ENCODE assay signal across 9 mouse cellular contexts in the genomic region with DNA sequence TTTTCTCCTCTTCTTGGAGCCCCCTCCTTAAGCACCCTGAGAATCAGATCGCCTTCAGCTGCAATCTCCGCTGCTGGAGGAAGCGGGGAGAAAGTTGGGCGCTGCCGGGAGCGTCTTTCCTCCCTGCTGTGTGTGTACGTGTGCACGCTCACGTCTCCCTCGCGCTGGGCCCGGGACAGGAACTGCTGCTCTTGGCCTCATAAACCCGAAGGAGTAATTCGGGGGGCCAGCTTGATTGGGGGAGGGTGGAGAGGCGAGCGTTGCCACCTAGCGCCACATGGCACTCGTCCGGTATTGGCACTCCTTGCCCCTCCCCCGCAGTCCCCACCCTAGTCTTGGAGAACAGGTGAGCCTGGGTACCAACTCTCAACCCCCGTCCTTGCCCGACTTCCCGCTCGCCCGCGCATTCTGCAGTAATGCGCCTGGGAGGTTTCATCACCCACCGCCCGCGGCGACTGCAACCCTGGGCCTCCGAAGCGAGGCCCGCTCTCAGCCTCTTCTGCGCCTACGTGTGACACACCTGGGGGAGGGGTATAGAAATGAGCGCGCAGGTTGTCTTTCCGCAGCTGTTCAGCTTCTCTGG. TPM values are rescaled to one million over a fixed set of nuclear protein-coding genes. Genes with fewer than 3 reads are reported as not detected.
DNase-seq lines count a peak whose midpoint lies in the region; ATAC-seq and TF ChIP-seq lines count a peak whose summit lies in the region.
"Had no signal": no experiment of that assay in that cellular context is flagged by ENCODE, and none has a peak within 500 bp of the region (broad histone marks: within the 10 kb centered on the region; RNA-seq: fewer than 3 reads in every experiment).

No protein-coding gene starts in this region.

- no peak for TF ChIP-seq CTCF in kidney, adult 2 months (conservative IDR thresholded peaks at IDR 0.05; ENCODE audit: insufficient read depth, insufficient read length, low read depth, low read length)

- no peak for ATAC-seq in hindbrain, embryonic 14.5 days (ENCODE audit: low FRiP score)
- ATAC-seq in midbrain, embryonic 12.5 days (ENCODE audit: low FRiP score, low read depth), result no peak
- ATAC-seq in monocyte, adult 5-6 weeks (replicated peaks; ENCODE audit: insufficient number of reproducible peaks, low FRiP score, low TSS enrichment, poor library complexity, severe bottlenecking), result no peak

- no peaks in the 10 kb centered on the region for H3K36me3 ChIP-seq in kidney, adult 2 months (ENCODE audit: control insufficient read depth, insufficient read depth, low read length)
- H3K36me3 ChIP-seq in hindbrain, embryonic 14.5 days (replicated peaks; ENCODE audit: control insufficient read depth, insufficient read depth), result no peaks in the 10 kb centered on the region
- no peaks in the 10 kb centered on the region for H3K36me3 ChIP-seq in midbrain, embryonic 12.5 days

- H3K9me3 ChIP-seq in hindbrain, embryonic 14.5 days (ENCODE audit: control insufficient read depth, low read length), result no peaks in the 10 kb centered on the region
- H3K9me3 ChIP-seq in midbrain, embryonic 12.5 days, result no peaks in the 10 kb centered on the region

- peak overlapping the region; percentile 3; the same call in 1 of the 2 replicates for H3K9ac ChIP-seq in hindbrain, embryonic 14.5 days
- H3K9ac ChIP-seq in midbrain, embryonic 12.5 days (replicated peaks), result peak overlapping the region; percentile 39; the same call in 1 of the 2 replicates

- peak; percentile 32 to 40 for DNase-seq in kidney, postnatal 4 days
- DNase-seq in kidney, adult 2 months, result no peak
- peak; percentile 38 for DNase-seq in embryo, embryonic 11 days
- DNase-seq in hindbrain, embryonic 14.5 days (ENCODE audit: low spot score), result peak; percentile 30
- no peak for DNase-seq in layer of hippocampus, adult 11-12 months (ENCODE audit: low spot score)
- no peak for DNase-seq in cerebellum, adult 11-12 months

- no peaks in the 10 kb centered on the region for H3K27me3 ChIP-seq in kidney, adult 2 months (replicated peaks; ENCODE audit: control insufficient read depth, insufficient read depth, low read length)
- peaks cover 43% of the 10 kb centered on the region for H3K27me3 ChIP-seq in hindbrain, embryonic 14.5 days (ENCODE audit: control insufficient read depth, insufficient read depth, low read length)
- peaks cover 68% of the 10 kb centered on the region for H3K27me3 ChIP-seq in midbrain, embryonic 12.5 days

- no peak overlapping the region for H3K27ac ChIP-seq in kidney, adult 2 months (ENCODE audit: insufficient read depth, low read depth, low read length)
- no peak overlapping the region for H3K27ac ChIP-seq in hindbrain, embryonic 14.5 days
- H3K27ac ChIP-seq in midbrain, embryonic 12.5 days (replicated peaks), result no peak overlapping the region
- H3K27ac ChIP-seq: macrophage had no signal

- peak overlapping the region; percentile 100 for H3K4me2 ChIP-seq in hindbrain, embryonic 14.5 days (replicated peaks)
- H3K4me2 ChIP-seq in midbrain, embryonic 12.5 days (replicated peaks), result peak overlapping the region; percentile 92

- TF ChIP-seq POLR2A in kidney, adult 2 months (IDR thresholded peaks at IDR 0.05; ENCODE audit: low read depth, low read length), result no peak

- H3K4me3 ChIP-seq in kidney, adult 2 months (ENCODE audit: insufficient read depth, low read depth, low read length), result no peak overlapping the region
- peak overlapping the region; percentile 72 for H3K4me3 ChIP-seq in hindbrain, embryonic 14.5 days (replicated peaks; ENCODE audit: low read length)
- H3K4me3 ChIP-seq in midbrain, embryonic 12.5 days, result peak overlapping the region; percentile 55

- H3K4me1 ChIP-seq in kidney, adult 2 months (ENCODE audit: control insufficient read depth, insufficient read depth, low read length), result 0 out of 2 replicates have a peak, but pooled peaks cover 4% of the 10 kb centered on the region
- peaks cover 24% of the 10 kb centered on the region for H3K4me1 ChIP-seq in hindbrain, embryonic 14.5 days (replicated peaks; ENCODE audit: control insufficient read depth, insufficient read depth, low read length)
- peaks cover 27% of the 10 kb centered on the region for H3K4me1 ChIP-seq in midbrain, embryonic 12.5 days

- WGBS in kidney, adult 2 months, result 18% methylated on average over 39 of the region's 39 CpGs
- WGBS in hindbrain, embryonic 14.5 days, result 2% methylated on average over 39 of the region's 39 CpGs
- 1% methylated on average over 38 of the region's 39 CpGs for WGBS in midbrain, embryonic 12.5 days

RNA-seq across cellular contexts. Expression of gene Stc2, which starts 1.5 kb away (rescaled TPM):
- 3.8 TPM in 2 replicates for polyA plus RNA-seq in kidney, adult 2 months (2012; rRNA removed)
- 0.57 and 0.59 TPM in 2 replicates for polyA plus RNA-seq in hindbrain, embryonic 14.5 days (2014; fragmentation: Nextera tagmentation; extraction: Ambion mirVana)
- 0.71 and 0.93 TPM in 2 replicates for polyA plus RNA-seq in midbrain, embryonic 12.5 days (2016; fragmentation: Nextera tagmentation; extraction: Ambion mirVana)
- total RNA-seq in monocyte, adult 5-6 weeks (2017), result not detected in 3 replicates
- polyA plus RNA-seq: macrophage had no signal

Comparison
In these comparisons a context has a peak if more than half of its experiments do, and no peak if none do; other contexts are left out.
1. DNase-seq: peak in kidney, postnatal 4 days (2 of 2), embryo, embryonic 11 days (single experiment) and hindbrain, embryonic 14.5 days (single experiment); none in kidney, adult 2 months (single experiment), layer of hippocampus, adult 11-12 months (single experiment) and cerebellum, adult 11-12 months (single experiment).